Mouse (Mus musculus): ENCODE results near the gene Ankrd23. TPM values are rescaled to one million over a fixed set of nuclear protein-coding genes. Genes with fewer than 3 reads are reported as not detected.
"Not testable (repeated sequence)": the region's sequence is repeated elsewhere in the genome, so short reads cannot be mapped to it uniquely, and the experiment has no call there.

Gene Ankrd23
- polyA plus RNA-seq (2012; ENCODE audit: insufficient read depth, insufficient read length, missing spikeins) = 17.9 and 25.2 TPM in 2 replicates

DNA sequence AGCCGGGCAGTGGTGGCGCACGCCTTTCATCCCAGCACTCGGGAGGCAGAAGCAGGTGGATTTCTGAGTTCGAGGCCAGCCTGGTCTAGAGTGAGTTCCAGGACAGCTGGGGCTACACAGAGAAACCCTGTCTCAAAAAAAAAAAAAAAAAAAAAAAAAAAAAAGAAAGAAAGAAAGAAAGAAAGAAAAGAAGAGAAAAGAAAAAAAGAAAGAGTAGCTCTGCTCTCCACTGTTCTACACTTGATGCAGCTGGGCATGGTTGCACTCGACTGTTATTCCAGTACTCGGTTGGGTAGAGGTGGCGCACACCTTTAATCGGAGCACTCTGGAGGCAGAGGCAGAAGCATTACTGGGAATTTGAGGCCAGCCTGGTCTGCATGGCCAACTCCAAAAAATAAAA, at the start of gene Ankrd23:
Gene Ankrd23, minus strand, starts transcription at position 101 of the 400 bp plus-strand sequence.
- Histone ChIP-seq H3K27ac (replicated peaks; ENCODE audit: low read depth, low read length) (peak within 1 kb of the TSS; percentile 94), H3K4me1 (ENCODE audit: control insufficient read depth, insufficient read depth, insufficient read length, low read length) (peaks cover 19% of the 10 kb centered on the region)
- not testable (repeated sequence) for H3K4me3 ChIP-seq (ENCODE audit: insufficient read depth, low read depth, low read length)

DNA sequence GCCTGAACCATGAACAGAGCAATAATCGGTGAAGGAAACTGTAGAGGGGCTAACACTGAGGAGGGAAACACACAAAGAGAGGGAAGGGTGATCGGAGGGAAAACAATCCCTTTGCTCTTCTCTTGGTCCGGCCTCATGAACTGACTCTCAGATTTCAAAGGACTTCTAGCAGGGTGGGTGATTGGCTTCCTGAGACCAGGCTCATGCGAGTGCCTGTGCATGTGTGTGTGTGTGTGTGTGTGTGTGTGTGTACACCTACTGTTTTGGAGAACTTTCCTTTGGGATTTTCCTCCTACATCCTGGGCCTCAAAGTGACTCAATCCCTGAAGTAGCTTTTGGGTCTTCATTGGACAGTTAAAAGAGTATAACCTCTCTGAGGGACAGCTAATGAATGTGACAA, 49.6 kb upstream of the Ankrd23 start:
- H3K4me1 ChIP-seq (ENCODE audit: control insufficient read depth, insufficient read depth, insufficient read length, low read length) = peaks cover 28% of the 10 kb centered on the region
- no peak overlapping the region for H3K4me3 ChIP-seq (ENCODE audit: insufficient read depth, low read depth, low read length)
- no peak overlapping the region for H3K27ac ChIP-seq (replicated peaks; ENCODE audit: low read depth, low read length)

DNA sequence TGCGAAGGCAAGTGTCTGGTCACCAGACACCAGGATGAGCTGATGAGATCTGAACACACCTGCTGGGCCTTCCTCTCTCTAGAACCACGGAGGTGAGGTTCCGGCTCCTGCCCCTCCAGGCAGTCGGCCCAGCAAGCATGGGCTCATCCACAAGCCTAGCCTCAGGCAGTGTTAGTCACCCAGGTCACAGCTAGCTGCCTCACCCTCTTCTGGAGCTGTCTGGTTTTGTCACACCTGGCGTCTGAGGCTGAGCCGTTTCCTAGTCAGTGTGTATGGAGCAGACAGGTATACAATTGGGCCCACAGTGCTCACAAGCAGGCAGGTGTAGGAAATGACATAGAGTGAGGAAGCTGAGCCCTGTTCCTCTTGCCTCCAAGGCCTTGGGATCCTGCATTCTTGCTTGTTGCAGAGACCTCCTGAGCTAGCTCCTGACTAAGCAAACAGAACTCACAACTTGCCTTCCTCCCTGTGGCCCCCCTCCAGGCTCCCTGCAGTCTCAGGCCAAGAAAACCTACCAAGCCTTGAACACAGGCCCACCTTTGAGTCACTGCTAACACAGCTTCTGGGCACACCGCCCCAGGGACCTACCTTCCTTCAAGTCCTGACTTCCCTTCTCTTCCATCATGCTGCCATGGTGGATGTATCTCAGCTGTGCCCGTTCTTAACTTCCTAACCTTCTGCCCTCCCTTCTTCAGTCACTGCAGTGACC, 46.9 kb upstream of the Ankrd23 start:
- Histone ChIP-seq H3K4me3 (ENCODE audit: insufficient read depth, low read depth, low read length) (no peak overlapping the region), H3K4me1 (ENCODE audit: control insufficient read depth, insufficient read depth, insufficient read length, low read length) (peaks cover 29% of the 10 kb centered on the region), H3K27ac (replicated peaks; ENCODE audit: low read depth, low read length) (no peak overlapping the region)

DNA sequence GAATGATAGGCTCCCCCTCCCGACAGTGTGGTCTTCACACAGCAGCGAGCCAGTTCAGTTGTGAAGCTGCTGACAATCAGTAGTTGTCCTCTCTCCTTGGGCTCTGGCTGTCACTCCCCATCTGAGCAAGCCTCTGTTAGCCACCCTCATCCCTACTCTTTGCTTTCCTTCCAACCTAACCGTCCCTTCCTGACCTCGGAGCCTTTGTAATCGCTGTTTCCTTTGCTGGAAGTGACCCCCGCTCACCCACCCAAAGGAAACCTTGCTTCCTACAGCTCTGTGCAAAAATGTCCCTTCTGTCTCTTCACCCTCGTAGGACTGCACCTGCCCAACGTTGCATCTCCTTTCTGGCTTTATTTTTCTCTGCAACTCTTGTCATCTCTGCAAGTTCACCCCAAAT, 45.5 kb upstream of the Ankrd23 start:
- peak overlapping the region; percentile 28; the same call in 1 of the 2 replicates for H3K27ac ChIP-seq (replicated peaks; ENCODE audit: low read depth, low read length)
- H3K4me1 ChIP-seq (ENCODE audit: control insufficient read depth, insufficient read depth, insufficient read length, low read length) = peaks cover 31% of the 10 kb centered on the region

DNA sequence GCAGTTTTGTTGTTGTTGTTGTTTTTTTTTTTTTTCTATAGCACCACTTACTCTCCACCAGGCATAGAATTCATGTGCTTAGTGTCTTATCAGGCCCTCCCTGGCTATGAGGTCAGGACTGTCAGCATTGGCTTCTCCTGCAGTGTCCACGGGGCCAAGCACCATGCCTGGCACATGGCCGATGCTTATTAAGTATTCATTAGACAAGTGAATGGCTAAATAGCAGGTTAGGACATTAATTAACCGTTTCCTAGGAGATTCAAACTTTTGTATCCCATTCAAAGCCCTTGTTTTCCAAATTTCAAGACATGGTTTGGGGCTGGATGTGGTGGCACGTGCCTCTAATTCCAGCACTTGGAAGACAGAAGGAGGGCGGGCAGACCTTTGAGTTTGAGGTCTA, 44.6 kb upstream of the Ankrd23 start:
- Histone ChIP-seq H3K4me1 (ENCODE audit: control insufficient read depth, insufficient read depth, insufficient read length, low read length) (peaks cover 35% of the 10 kb centered on the region), H3K27ac (replicated peaks; ENCODE audit: low read depth, low read length) (peak overlapping the region; percentile 82)

More for the DNA sequence above, 45.5 kb upstream of the Ankrd23 start:
- H3K4me3 ChIP-seq (ENCODE audit: insufficient read depth, low read depth, low read length) = no peak overlapping the region

DNA sequence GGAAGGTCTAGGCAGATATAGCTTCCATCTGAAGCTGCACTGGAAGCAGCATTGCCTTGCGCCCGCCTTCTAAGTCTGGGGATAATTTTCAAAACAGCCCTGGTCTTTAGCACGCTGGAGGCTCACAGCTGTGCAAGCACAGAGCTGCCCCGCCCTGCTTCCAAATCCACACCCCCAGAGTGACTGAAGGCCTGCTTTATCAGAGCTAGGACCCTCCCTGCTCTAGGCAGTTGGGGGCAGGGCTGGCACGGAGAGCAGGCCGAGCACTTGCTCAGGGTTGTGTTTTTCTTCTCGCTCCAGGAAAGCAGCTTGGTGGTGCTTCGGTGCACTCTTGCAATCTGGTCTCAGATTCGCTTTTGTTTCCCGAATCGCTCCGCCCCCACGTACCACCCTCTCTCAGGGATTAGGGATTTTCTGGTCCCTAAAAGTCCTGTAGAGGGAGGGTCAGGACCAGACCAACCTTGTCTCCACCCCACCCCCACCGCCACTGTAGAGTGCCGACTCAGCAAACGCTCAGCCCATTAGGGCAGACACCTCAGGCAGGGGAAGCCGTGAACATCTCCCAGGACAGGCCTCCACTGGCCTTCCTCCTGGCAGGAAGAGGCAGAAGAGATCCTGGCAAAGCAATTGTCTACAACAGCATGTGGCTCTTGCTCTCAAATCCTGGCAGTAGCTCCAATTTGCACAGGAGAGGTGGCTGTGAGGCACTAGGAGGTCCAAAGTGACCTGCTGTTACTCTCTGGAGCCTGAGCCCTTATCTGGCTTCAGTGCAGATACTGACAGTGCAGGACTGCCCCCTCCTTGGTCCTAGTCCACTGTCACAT, 43.9 kb upstream of the Ankrd23 start:
- peak overlapping the region; percentile 82 for H3K27ac ChIP-seq (replicated peaks; ENCODE audit: low read depth, low read length)
- H3K4me3 ChIP-seq (ENCODE audit: insufficient read depth, low read depth, low read length) = peak overlapping the region; percentile 43
- peaks cover 35% of the 10 kb centered on the region for H3K4me1 ChIP-seq (ENCODE audit: control insufficient read depth, insufficient read depth, insufficient read length, low read length)

More for the DNA sequence above, 44.6 kb upstream of the Ankrd23 start:
- no peak overlapping the region for H3K4me3 ChIP-seq (ENCODE audit: insufficient read depth, low read depth, low read length)

DNA sequence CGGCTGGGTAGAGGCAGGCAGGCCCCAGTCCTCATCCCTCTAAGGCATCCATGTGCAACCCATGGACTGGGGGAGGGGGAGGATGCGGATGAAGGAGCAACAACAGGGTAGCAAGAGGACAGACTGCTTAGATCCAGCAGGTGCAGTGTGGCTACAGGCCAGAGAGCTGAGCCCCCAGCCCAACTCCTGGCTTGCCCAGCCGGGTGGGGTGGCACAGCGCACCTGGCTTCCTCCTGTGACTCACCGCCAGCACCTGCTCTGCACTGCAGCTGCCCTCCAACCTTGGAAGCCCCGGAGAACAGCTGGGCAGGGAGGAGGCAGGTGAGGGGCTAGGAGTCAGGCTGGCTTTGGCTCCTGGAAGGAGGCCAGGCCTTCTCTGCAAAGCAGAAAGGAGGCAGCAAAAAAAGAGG, 43.3 kb upstream of the Ankrd23 start:
- peaks cover 37% of the 10 kb centered on the region for H3K4me1 ChIP-seq (ENCODE audit: control insufficient read depth, insufficient read depth, insufficient read length, low read length)
- peak overlapping the region; percentile 43; the same call in 1 of the 2 replicates for H3K4me3 ChIP-seq (ENCODE audit: insufficient read depth, low read depth, low read length)
- peak overlapping the region; percentile 82 for H3K27ac ChIP-seq (replicated peaks; ENCODE audit: low read depth, low read length)

DNA sequence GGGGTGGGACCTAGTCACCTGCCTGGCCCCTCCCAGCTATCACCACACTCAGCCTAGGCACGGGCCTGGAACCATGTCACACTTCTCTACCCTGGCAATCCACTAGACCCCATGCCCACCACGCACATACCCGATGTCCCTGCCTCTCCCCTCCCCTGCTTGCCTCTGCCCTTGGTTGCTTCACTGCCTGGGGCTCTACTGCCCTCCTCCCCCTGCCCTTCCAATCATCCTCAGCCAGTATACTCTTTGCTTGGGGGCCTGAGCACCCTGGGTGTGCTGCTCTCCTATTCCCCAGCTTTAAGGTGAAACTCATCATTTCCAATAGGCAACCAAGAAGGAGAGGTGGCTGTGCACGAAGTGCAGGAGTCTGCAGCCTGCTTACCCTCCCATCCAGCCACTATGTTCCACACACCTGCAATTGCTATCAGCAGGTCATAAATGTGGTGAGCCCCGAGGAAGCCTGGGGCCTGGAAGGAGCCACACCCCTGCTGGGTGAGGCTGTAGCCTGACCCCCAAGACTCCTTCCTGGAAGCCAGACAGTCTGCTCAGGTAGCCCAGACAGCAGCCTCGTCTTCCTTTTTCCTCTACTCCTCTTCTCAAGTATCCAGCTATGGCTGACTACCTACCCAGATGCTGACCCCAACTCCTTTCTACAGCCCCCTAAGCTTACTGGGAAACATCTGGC, 40.5 kb upstream of the Ankrd23 start:
- no peak overlapping the region for H3K27ac ChIP-seq (replicated peaks; ENCODE audit: low read depth, low read length)
- peaks cover 45% of the 10 kb centered on the region for H3K4me1 ChIP-seq (ENCODE audit: control insufficient read depth, insufficient read depth, insufficient read length, low read length)
- no peak overlapping the region for H3K4me3 ChIP-seq (ENCODE audit: insufficient read depth, low read depth, low read length)

DNA sequence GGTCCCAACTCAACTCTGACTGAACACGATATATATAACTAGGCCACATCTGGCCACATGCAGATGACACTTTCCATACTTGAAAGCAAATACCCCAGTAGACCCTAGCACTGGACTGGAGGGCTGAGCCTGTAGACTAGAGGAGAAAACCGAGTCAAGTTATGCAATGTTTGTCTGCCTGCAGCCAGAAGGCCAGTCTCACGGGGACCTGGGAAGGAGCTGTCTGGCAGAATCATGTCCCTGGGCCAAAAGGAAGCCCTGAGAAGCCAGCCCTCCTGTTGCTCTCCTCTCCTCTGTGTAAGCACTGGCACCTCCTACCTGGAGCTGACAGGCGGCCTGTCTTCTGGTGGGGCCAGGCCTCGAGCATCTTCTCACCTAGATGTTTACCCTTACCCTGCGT, 38.7 kb upstream of the Ankrd23 start:
- H3K4me3 ChIP-seq (ENCODE audit: insufficient read depth, low read depth, low read length) = no peak overlapping the region
- H3K4me1 ChIP-seq (ENCODE audit: control insufficient read depth, insufficient read depth, insufficient read length, low read length) = peaks cover 44% of the 10 kb centered on the region
- no peak overlapping the region for H3K27ac ChIP-seq (replicated peaks; ENCODE audit: low read depth, low read length)

DNA sequence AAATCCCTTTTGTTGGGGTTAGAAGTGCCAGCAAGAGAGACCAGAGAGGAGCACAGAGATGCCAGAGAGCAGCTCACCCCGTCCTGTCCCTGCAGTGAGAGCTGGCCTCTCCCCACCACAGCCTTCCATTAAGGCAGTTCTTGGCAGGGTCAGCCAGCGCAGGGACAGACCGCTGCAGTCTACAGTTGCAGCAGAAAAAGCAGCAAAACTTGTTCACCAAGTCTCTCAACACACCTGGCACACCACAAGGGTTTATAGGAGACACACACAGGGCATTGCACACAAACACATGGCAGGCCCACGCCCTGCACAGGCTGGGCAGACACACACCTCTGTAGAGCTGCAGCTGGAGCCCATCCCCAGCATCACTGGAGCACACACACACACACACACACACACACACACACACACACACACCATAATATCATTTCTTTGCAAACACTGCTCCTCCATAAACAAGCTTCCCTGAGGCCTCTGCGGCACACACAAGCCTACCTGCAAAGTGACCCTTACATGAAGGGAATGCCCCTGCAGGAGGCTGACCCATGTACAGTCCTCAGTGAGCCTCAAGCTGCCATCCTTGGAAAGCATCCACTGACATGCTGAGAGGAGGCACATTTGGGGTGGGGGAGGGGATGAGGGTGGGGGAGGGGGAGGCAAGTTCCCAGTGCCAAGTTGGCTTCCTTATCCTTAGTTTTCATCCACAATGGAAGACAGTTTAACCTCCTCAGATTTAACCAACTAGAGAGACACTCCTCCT, 37.7 kb upstream of the Ankrd23 start:
- Histone ChIP-seq H3K4me3 (ENCODE audit: insufficient read depth, low read depth, low read length) (no peak overlapping the region), H3K4me1 (ENCODE audit: control insufficient read depth, insufficient read depth, insufficient read length, low read length) (peaks cover 45% of the 10 kb centered on the region), H3K27ac (replicated peaks; ENCODE audit: low read depth, low read length) (no peak overlapping the region)

DNA sequence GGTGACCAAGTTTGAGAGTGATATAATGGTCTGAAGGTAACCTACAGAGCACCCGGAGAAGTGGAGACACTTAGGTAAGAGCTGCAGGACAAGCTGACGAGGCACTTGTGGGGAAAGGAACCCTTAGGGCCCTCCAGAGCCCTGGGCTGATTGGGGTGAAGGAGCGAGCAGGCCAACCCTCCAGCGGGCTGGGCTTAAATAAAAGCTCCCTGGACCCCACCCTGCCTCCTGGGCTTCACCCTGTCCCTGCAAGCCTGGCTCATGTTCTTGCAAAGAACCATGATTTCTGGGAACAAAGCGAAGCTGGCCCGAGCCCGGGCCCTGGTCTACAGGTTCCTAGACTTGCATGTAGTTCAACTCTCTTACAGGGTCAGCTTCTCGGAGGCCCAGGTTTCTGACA, 36.8 kb upstream of the Ankrd23 start:
- Histone ChIP-seq H3K4me1 (ENCODE audit: control insufficient read depth, insufficient read depth, insufficient read length, low read length) (peaks cover 54% of the 10 kb centered on the region), H3K4me3 (ENCODE audit: insufficient read depth, low read depth, low read length) (no peak overlapping the region), H3K27ac (replicated peaks; ENCODE audit: low read depth, low read length) (no peak overlapping the region)

DNA sequence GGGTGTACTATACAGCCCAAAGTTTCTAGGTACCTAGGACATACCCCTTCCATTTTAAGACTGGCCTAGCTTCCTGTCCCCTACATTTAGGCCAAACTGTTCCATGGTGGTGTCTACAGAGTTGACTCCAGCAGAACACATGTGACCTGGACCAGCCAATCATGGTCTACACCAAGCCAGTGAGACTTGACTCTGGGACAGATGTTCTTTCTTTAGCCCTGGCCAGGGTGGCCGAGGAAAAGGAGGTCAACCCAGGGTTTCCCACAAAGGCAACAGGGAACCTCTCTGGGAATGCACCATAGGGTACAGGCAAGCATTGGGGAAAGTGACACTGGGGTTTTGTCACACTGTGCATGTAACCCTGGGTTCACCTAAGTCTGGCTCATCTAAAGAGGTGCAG, 36.0 kb upstream of the Ankrd23 start:
- no peak overlapping the region for H3K4me3 ChIP-seq (ENCODE audit: insufficient read depth, low read depth, low read length)
- peak overlapping the region; percentile 76; the same call in 1 of the 2 replicates for H3K27ac ChIP-seq (replicated peaks; ENCODE audit: low read depth, low read length)
- H3K4me1 ChIP-seq (ENCODE audit: control insufficient read depth, insufficient read depth, insufficient read length, low read length) = peaks cover 51% of the 10 kb centered on the region

DNA sequence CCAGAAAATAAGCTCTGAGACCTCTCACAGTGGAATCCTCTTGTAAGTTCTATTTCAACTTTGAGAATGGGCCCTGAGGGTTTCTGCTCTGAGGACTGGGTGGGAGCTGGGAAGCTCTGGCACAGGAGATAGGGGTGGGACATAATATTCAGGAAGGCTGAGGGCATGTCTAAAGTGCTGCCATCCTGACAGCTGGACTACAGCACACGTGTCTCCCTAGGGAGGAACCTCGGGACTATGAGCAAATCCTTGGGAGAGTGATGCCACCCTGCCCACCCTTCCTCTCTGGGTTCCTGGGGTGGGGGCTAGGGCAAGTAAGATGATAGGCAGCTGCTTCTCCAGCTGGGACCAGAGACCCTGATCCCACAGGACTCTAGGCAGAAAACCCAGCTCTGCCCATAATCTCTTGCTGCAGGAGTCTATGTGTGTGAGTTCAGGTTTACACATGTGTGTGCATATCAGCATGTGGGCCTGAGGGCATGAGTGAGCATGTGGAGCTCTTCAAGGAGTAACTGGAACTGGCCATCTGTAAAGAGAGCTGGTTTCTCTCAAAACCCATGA, 35.5 kb upstream of the Ankrd23 start:
- Histone ChIP-seq H3K27ac (replicated peaks; ENCODE audit: low read depth, low read length) (peak overlapping the region; percentile 76), H3K4me3 (ENCODE audit: insufficient read depth, low read depth, low read length) (no peak overlapping the region), H3K4me1 (ENCODE audit: control insufficient read depth, insufficient read depth, insufficient read length, low read length) (peaks cover 51% of the 10 kb centered on the region)

DNA sequence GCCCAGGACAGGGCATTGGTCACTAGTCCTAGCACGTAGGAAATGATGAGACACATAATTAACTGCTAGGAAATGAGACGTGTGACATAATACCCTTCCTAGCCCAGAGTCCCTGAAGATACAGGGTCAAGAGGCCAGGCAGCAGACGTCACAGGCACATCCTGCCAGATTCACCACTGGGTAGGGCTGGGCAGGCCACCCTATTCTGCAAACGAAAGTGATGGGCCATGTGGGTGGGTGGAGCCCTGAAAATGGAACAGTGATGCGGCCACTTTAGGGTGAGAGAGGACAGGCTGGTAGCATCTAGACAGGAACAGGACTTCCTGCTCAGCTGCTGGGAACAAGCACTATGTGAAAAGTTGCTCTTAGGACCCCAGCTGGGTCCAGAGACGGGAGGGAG, 34.9 kb upstream of the Ankrd23 start:
- H3K4me1 ChIP-seq (ENCODE audit: control insufficient read depth, insufficient read depth, insufficient read length, low read length) = peaks cover 48% of the 10 kb centered on the region
- peak overlapping the region; percentile 76 for H3K27ac ChIP-seq (replicated peaks; ENCODE audit: low read depth, low read length)
- no peak overlapping the region for H3K4me3 ChIP-seq (ENCODE audit: insufficient read depth, low read depth, low read length)

Data from brown adipose tissue, adult 24 weeks (tissue).